Mouse (Mus musculus): ENCODE data around the gene Fam129b. TPM values are rescaled to one million over a fixed set of nuclear protein-coding genes. Genes with fewer than 3 reads are reported as not detected.

The Fam129b gene
- polyA plus RNA-seq, 1 experiment from 2014 or later, result 48.8 TPM

- Histone ChIP-seq H3K4me1 (no peaks in the 10 kb centered on the region), H3K9ac (no peak overlapping the region), H3K27me3 (no peaks in the 10 kb centered on the region), H3K4me3 (no peak overlapping the region), H3K36me3 (peaks cover 28% of the 10 kb centered on the region), H3K4me2 (replicated peaks) (no peak overlapping the region), H3K9me3 (no peaks in the 10 kb centered on the region), H3K27ac (no peak overlapping the region)
- no peak for ATAC-seq (ENCODE audit: insufficient number of reproducible peaks, insufficient read depth, low FRiP score, low TSS enrichment)
- WGBS, result 89% methylated on average over 8 of the region's 8 CpGs
These were observed 98.3 kb downstream of the Fam129b start for GRCm38 (mm10) chr2:32974216-32974615.

Other genes starting within 250 kb of the Fam129b start
- 32.1 and 36.4 TPM in 2 replicates for gene Eng, start 229.5 kb upstream of the Fam129b start, polyA plus RNA-seq (2016; fragmentation: Nextera tagmentation; extraction: Ambion mirVana)
- 31.1 and 32.3 TPM in 2 replicates for gene Fpgs, start 172.0 kb upstream of the Fam129b start, polyA plus RNA-seq (2016; fragmentation: Nextera tagmentation; extraction: Ambion mirVana)
- 121 and 126 TPM in 2 replicates for gene Cdk9, start 163.0 kb upstream of the Fam129b start, polyA plus RNA-seq (2016; fragmentation: Nextera tagmentation; extraction: Ambion mirVana)
- 27.6 and 29.1 TPM in 2 replicates for gene Sh2d3c, start 155.1 kb upstream of the Fam129b start, polyA plus RNA-seq (2016; fragmentation: Nextera tagmentation; extraction: Ambion mirVana)
- 0.34 and 0.43 TPM in 2 replicates for gene 6330409D20Rik, start 135.1 kb upstream of the Fam129b start, polyA plus RNA-seq (2016; fragmentation: Nextera tagmentation; extraction: Ambion mirVana)
- 61.5 and 67.0 TPM in 2 replicates for gene Tor2a, start 118.9 kb upstream of the Fam129b start, polyA plus RNA-seq (2016; fragmentation: Nextera tagmentation; extraction: Ambion mirVana)
- gene Ttc16, start 100.5 kb upstream of the Fam129b start, polyA plus RNA-seq (2016; fragmentation: Nextera tagmentation; extraction: Ambion mirVana), result 0.23 and 0.34 TPM in 2 replicates
- 3.3 and 6.4 TPM in 2 replicates for gene Ptrh1, start 100.3 kb upstream of the Fam129b start, polyA plus RNA-seq (2016; fragmentation: Nextera tagmentation; extraction: Ambion mirVana)
- 0.74 and 1.6 TPM in 2 replicates for gene Cfap157, start 91.7 kb upstream of the Fam129b start, polyA plus RNA-seq (2016; fragmentation: Nextera tagmentation; extraction: Ambion mirVana)
- 28.3 and 32.4 TPM in 2 replicates for gene Stxbp1, start 28.9 kb upstream of the Fam129b start, polyA plus RNA-seq (2016; fragmentation: Nextera tagmentation; extraction: Ambion mirVana)
- 160 and 169 TPM in 2 replicates for gene Rpl12, start 85.4 kb downstream of the Fam129b start, polyA plus RNA-seq (2016; fragmentation: Nextera tagmentation; extraction: Ambion mirVana)
- 14.3 and 14.4 TPM in 2 replicates for gene Lrsam1, start 85.5 kb downstream of the Fam129b start, polyA plus RNA-seq (2016; fragmentation: Nextera tagmentation; extraction: Ambion mirVana)
- gene Slc2a8, start 106.0 kb downstream of the Fam129b start, polyA plus RNA-seq (2016; fragmentation: Nextera tagmentation; extraction: Ambion mirVana), result 24.3 and 25.5 TPM in 2 replicates